Mouse (Mus musculus) stomach, postnatal 0 days (tissue): ENCODE measurements at regions not wholly inside any gene's neighbourhood (a gene's known extent, or its start where the extent isn't known, plus 50 kb on each side); places are given as distances from the start of the nearest gene placed in this dataset.
A peak's percentile ranks its signal among the peaks of the same experiment; 100 is the strongest.
"Not testable (repeated sequence)": the region's sequence is repeated elsewhere in the genome, so short reads cannot be mapped to it uniquely, and the experiment has no call there.

ENCODE experiments used
- ATAC-seq: fragments of 200-750 bp; cut with Nextera tagmentation; 2 replicates; pipeline ENCODE4 v1.8.0; 2017; ENCODE audit not compliant: low FRiP score, low TSS enrichment
- DNase-seq: peaks from one replicate; pipeline ENCODE4 v3.0.0-alpha.2; 2016; ENCODE audit warnings: low spot score
- H3K27ac ChIP-seq: fragments of 300-500 bp; sonication (generic); replicated peaks from 2 replicates; pipeline ENCODE4 v1.5.1; 2014; ENCODE audit warnings: mild to moderate bottlenecking, control low read depth
- H3K27me3 ChIP-seq: fragments of 300-500 bp; sonication (generic); 2 replicates; pipeline ENCODE4 v1.6.1; 2014; ENCODE audit warnings: low read length; ENCODE audit not compliant: control insufficient read depth, insufficient read depth
- H3K36me3 ChIP-seq: fragments of 300-500 bp; sonication (generic); 2 replicates; pipeline ENCODE4 v1.6.1; 2014; ENCODE audit warnings: low read length, mixed read lengths; ENCODE audit not compliant: control insufficient read depth, insufficient read depth
- H3K4me1 ChIP-seq: fragments of 300-500 bp; sonication (generic); replicated peaks from 2 replicates; pipeline ENCODE4 v1.6.1; 2014; ENCODE audit warnings: antibody characterized with exemption; ENCODE audit not compliant: control insufficient read depth, insufficient read depth
- H3K4me2 ChIP-seq: fragments of 300-500 bp; sonication (generic); replicated peaks from 2 replicates; pipeline ENCODE4 v1.6.1; 2014; ENCODE audit warnings: low read depth, mild to moderate bottlenecking, control low read depth, moderate library complexity
- H3K4me3 ChIP-seq: fragments of 300-500 bp; sonication (generic); 2 replicates; pipeline ENCODE4 v1.5.1; 2014; ENCODE audit warnings: low read depth, low read length, control low read depth
- H3K9ac ChIP-seq: fragments of 300-500 bp; sonication (generic); 2 replicates; pipeline ENCODE4 v1.6.1; 2014; ENCODE audit warnings: mild to moderate bottlenecking, low read length, control low read depth, mixed read lengths
- H3K9me3 ChIP-seq: fragments of 300-500 bp; sonication (generic); 2 replicates; pipeline ENCODE4 v1.6.1; 2016; ENCODE audit warnings: low read length; ENCODE audit not compliant: control insufficient read depth
- CTCF ChIP-seq: IDR thresholded peaks from 2 replicates; pipeline ENCODE4 v1.5.1; 2016; ENCODE audit warnings: antibody characterized with exemption, low read depth, mild to moderate bottlenecking, moderate library complexity
- WGBS: fragments of 180-500 bp; shearing (Covaris S2); extraction: QIAGEN DNeasy Blood & Tissue Kit; methylation state at CpG from one replicate; pipeline ENCODE4 v1.1.7; 2014; 5-methylcytosine and 5-hydroxymethylcytosine counted together

- H3K9ac ChIP-seq, H3K9me3 ChIP-seq, DNase-seq, H3K27ac ChIP-seq, H3K4me3 ChIP-seq, H3K27me3 ChIP-seq, ATAC-seq, H3K4me1 ChIP-seq, H3K4me2 ChIP-seq, H3K36me3 ChIP-seq: not testable (repeated sequence)
- TF ChIP-seq CTCF, result peak; percentile 44
- WGBS, result 38% methylated on average over 3 of the region's 3 CpGs
These were observed 167.3 kb downstream of the Gm44 start for GRCm38 (mm10) chrX:91059251-91059650.

DNA sequence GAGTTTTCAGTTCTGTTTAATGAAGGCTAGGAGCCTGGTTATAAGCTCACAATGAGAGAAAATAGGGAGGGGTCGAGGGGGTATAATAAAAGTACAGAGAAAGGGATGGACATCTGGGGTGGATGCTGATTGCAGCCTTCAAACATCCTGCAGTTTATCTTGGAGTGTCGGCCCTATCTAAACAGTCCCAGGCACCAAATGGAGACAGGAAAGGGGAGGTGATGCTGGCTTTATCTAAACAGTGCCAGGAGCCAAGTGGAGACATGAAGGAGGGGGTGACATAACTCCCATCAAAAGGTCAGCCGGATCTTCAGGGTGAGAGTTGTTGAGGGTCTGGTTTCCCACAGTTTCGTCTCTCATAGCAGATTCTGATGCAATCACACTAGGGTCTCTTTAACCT lies 193.2 kb downstream of the Gm44 start:
- not testable (repeated sequence) for H3K4me1 ChIP-seq, H3K4me2 ChIP-seq, H3K36me3 ChIP-seq, H3K4me3 ChIP-seq, ATAC-seq, H3K9ac ChIP-seq, H3K27me3 ChIP-seq, DNase-seq, H3K9me3 ChIP-seq, H3K27ac ChIP-seq
- 38% methylated on average over 4 of the region's 4 CpGs for WGBS
